Comparison of ENCODE assay signal across 12 mouse cellular contexts in the genomic region with DNA sequence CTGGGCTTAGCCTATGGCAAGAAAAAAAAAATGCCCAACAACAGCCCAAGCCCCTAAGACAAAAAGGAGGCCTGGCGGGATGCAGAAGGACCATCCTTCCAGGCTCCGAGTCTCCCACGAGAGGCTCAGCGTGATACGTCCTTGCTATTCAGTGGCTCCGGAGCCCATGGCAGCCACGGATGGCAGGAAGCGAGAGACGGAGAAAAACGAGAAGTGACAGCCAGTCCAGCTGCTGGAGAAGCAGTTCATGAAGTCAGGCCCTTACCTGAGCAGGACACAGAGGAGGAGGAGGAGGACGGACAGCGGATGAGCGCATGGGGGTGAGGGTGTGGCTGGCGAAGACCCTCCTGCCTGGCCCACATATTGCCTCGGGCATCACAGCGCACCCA.
DNase-seq lines count a peak whose midpoint lies in the region; ATAC-seq and TF ChIP-seq lines count a peak whose summit lies in the region.
"Had no signal": no experiment of that assay in that cellular context is flagged by ENCODE, and none has a peak within 500 bp of the region (broad histone marks: within the 10 kb centered on the region; RNA-seq: fewer than 3 reads in every experiment).

No protein-coding gene starts in this region.

- H3K36me3 ChIP-seq in embryonic facial prominence, embryonic 15.5 days, result peaks cover 41% of the 10 kb centered on the region
- H3K36me3 ChIP-seq in embryonic facial prominence, embryonic 10.5 days (replicated peaks), result peaks cover 92% of the 10 kb centered on the region
- H3K36me3 ChIP-seq in kidney, adult 2 months (ENCODE audit: control insufficient read depth, insufficient read depth, low read length), result peaks cover 2% of the 10 kb centered on the region; the same call in 1 of the 2 replicates
- H3K36me3 ChIP-seq in stomach, embryonic 16.5 days (ENCODE audit: control insufficient read depth, insufficient read depth, low read length), result 0 out of 2 replicates have a peak, but pooled peaks cover under 1% of the 10 kb centered on the region
- H3K36me3 ChIP-seq in stomach, postnatal 0 days (ENCODE audit: control insufficient read depth, insufficient read depth, low read length), result no peaks in the 10 kb centered on the region; the same call in none of the 2 replicates

- 73% methylated on average over 16 of the region's 16 CpGs for WGBS in embryonic facial prominence, embryonic 15.5 days
- WGBS in embryonic facial prominence, embryonic 10.5 days, result 81% methylated on average over 16 of the region's 16 CpGs
- WGBS in kidney, adult 2 months, result 78% methylated on average over 16 of the region's 16 CpGs
- 84% methylated on average over 16 of the region's 16 CpGs for WGBS in stomach, embryonic 16.5 days
- 81% methylated on average over 16 of the region's 16 CpGs for WGBS in stomach, postnatal 0 days

- ATAC-seq in embryonic facial prominence, embryonic 15.5 days (ENCODE audit: insufficient number of reproducible peaks, low FRiP score, low TSS enrichment, low read depth), result no peak
- ATAC-seq in stomach, embryonic 16.5 days (ENCODE audit: insufficient read depth, low FRiP score), result no peak
- no peak for ATAC-seq in stomach, postnatal 0 days (ENCODE audit: low FRiP score, low TSS enrichment)
- ATAC-seq: Patski had no signal

- H3K9ac ChIP-seq in embryonic facial prominence, embryonic 15.5 days, result no peak overlapping the region
- peak overlapping the region; percentile 10; the same call in 1 of the 2 replicates for H3K9ac ChIP-seq in stomach, embryonic 16.5 days (ENCODE audit: low read length)
- H3K9ac ChIP-seq in stomach, postnatal 0 days (ENCODE audit: low read length), result no peak overlapping the region

- DNase-seq in embryonic facial prominence, embryonic 10.5 days (ENCODE audit: low spot score), result no peak
- no peak for DNase-seq in kidney, adult 2 months
- no peak for DNase-seq in kidney, postnatal 10 days
- no peak for DNase-seq in stomach, postnatal 0 days (ENCODE audit: low spot score)
- DNase-seq in layer of hippocampus, postnatal 14 days (ENCODE audit: low spot score in 2 of 2), result no peak
- DNase-seq in right cerebral cortex, postnatal 10 days (ENCODE audit: low spot score in 2 of 2), result no peak
- DNase-seq: thymus, postnatal 14 days had no signal

- no peak for TF ChIP-seq CTCF in kidney, adult 2 months (conservative IDR thresholded peaks at IDR 0.05; ENCODE audit: insufficient read depth, insufficient read length, low read depth, low read length)
- no peak for TF ChIP-seq CTCF in stomach, postnatal 0 days (IDR thresholded peaks at IDR 0.05; ENCODE audit: low read depth)

- H3K27ac ChIP-seq in embryonic facial prominence, embryonic 15.5 days (replicated peaks), result no peak overlapping the region
- no peak overlapping the region for H3K27ac ChIP-seq in embryonic facial prominence, embryonic 10.5 days (replicated peaks)
- H3K27ac ChIP-seq in kidney, adult 2 months (ENCODE audit: insufficient read depth, low read depth, low read length), result no peak overlapping the region
- no peak overlapping the region for H3K27ac ChIP-seq in stomach, embryonic 16.5 days (ENCODE audit: low read length)
- H3K27ac ChIP-seq in stomach, postnatal 0 days (replicated peaks), result no peak overlapping the region
- H3K27ac ChIP-seq: midbrain, embryonic 10.5 days had no signal

- TF ChIP-seq POLR2A in kidney, adult 2 months (IDR thresholded peaks at IDR 0.05; ENCODE audit: low read depth, low read length), result no peak

- H3K9me3 ChIP-seq in embryonic facial prominence, embryonic 15.5 days (replicated peaks), result no peaks in the 10 kb centered on the region
- no peaks in the 10 kb centered on the region for H3K9me3 ChIP-seq in embryonic facial prominence, embryonic 10.5 days
- H3K9me3 ChIP-seq in stomach, embryonic 16.5 days (replicated peaks; ENCODE audit: control insufficient read depth, low read length), result no peaks in the 10 kb centered on the region
- H3K9me3 ChIP-seq in stomach, postnatal 0 days (ENCODE audit: control insufficient read depth, low read length), result no peaks in the 10 kb centered on the region
- H3K9me3 ChIP-seq: midbrain, embryonic 10.5 days had no signal

- H3K4me1 ChIP-seq in embryonic facial prominence, embryonic 15.5 days, result peaks cover 8% of the 10 kb centered on the region
- peaks cover 11% of the 10 kb centered on the region; the same call in 1 of the 2 replicates for H3K4me1 ChIP-seq in embryonic facial prominence, embryonic 10.5 days
- H3K4me1 ChIP-seq in kidney, adult 2 months (ENCODE audit: control insufficient read depth, insufficient read depth, low read length), result no peaks in the 10 kb centered on the region
- no peaks in the 10 kb centered on the region for H3K4me1 ChIP-seq in stomach, embryonic 16.5 days (ENCODE audit: control insufficient read depth, insufficient read depth, low read length)
- no peaks in the 10 kb centered on the region for H3K4me1 ChIP-seq in stomach, postnatal 0 days (replicated peaks; ENCODE audit: control insufficient read depth, insufficient read depth)

- no peak for TF ChIP-seq EP300 in stomach, postnatal 0 days (optimal IDR thresholded peaks at IDR 0.05)

- 0 out of 2 replicates have a peak overlapping the region, but pooled peaks have one; percentile 3 for H3K4me3 ChIP-seq in embryonic facial prominence, embryonic 15.5 days (replicated peaks)
- H3K4me3 ChIP-seq in embryonic facial prominence, embryonic 10.5 days, result no peak overlapping the region
- H3K4me3 ChIP-seq in kidney, adult 2 months (ENCODE audit: insufficient read depth, low read depth, low read length), result peak overlapping the region; percentile 41
- 0 out of 2 replicates have a peak overlapping the region, but pooled peaks have one; percentile 5 for H3K4me3 ChIP-seq in stomach, embryonic 16.5 days (replicated peaks; ENCODE audit: low read length)
- H3K4me3 ChIP-seq in stomach, postnatal 0 days (ENCODE audit: low read depth, low read length), result no peak overlapping the region
- H3K4me3 ChIP-seq: erythroblast, embryonic 14.5 days; midbrain, embryonic 10.5 days had no signal

- no peak overlapping the region for H3K4me2 ChIP-seq in embryonic facial prominence, embryonic 15.5 days (replicated peaks)
- no peak overlapping the region for H3K4me2 ChIP-seq in stomach, embryonic 16.5 days (ENCODE audit: low read depth, low read length)
- no peak overlapping the region for H3K4me2 ChIP-seq in stomach, postnatal 0 days (replicated peaks; ENCODE audit: low read depth)

- no peaks in the 10 kb centered on the region for H3K27me3 ChIP-seq in embryonic facial prominence, embryonic 15.5 days
- no peaks in the 10 kb centered on the region for H3K27me3 ChIP-seq in embryonic facial prominence, embryonic 10.5 days (replicated peaks; ENCODE audit: low read depth, poor library complexity, severe bottlenecking)
- no peaks in the 10 kb centered on the region for H3K27me3 ChIP-seq in kidney, adult 2 months (replicated peaks; ENCODE audit: control insufficient read depth, insufficient read depth, low read length)
- no peaks in the 10 kb centered on the region for H3K27me3 ChIP-seq in stomach, embryonic 16.5 days (ENCODE audit: control insufficient read depth, insufficient read depth, low read length)
- H3K27me3 ChIP-seq in stomach, postnatal 0 days (ENCODE audit: control insufficient read depth, insufficient read depth, low read length), result no peaks in the 10 kb centered on the region
- H3K27me3 ChIP-seq: Patski had no signal

Comparison
In these comparisons a context has a peak if more than half of its experiments do, and no peak if none do; other contexts are left out.
1. H3K4me3 ChIP-seq: peak in embryonic facial prominence, embryonic 15.5 days (single experiment), kidney, adult 2 months (single experiment) and stomach, embryonic 16.5 days (single experiment); none in embryonic facial prominence, embryonic 10.5 days (single experiment) and stomach, postnatal 0 days (single experiment).